Mouse (Mus musculus) heart, embryonic 11.5 days (tissue): Measurements from ENCODE around the gene Lalba. TPM values are rescaled to one million over a fixed set of nuclear protein-coding genes. Genes with fewer than 3 reads are reported as not detected.
"Not testable (repeated sequence)": the region's sequence is repeated elsewhere in the genome, so short reads cannot be mapped to it uniquely, and the experiment has no call there.

Source experiments
- ATAC-seq: fragments of 200-750 bp; cut with Nextera tagmentation; replicated peaks from 2 replicates; pipeline ENCODE4 v1.8.0; 2017; ENCODE audit warnings: moderate library complexity; ENCODE audit not compliant: insufficient number of reproducible peaks, low FRiP score, low TSS enrichment
- H3K27ac ChIP-seq: fragments of 300-500 bp; sonication (generic); 2 replicates; pipeline ENCODE4 v1.5.1; 2014; ENCODE audit warnings: mild to moderate bottlenecking, low read depth, low read length
- H3K27me3 ChIP-seq: fragments of 300-500 bp; sonication (generic); 2 replicates; pipeline ENCODE4 v1.6.1; 2014; ENCODE audit warnings: mild to moderate bottlenecking, low read length, mixed read lengths; ENCODE audit not compliant: control insufficient read depth, insufficient read depth
- H3K36me3 ChIP-seq: fragments of 300-500 bp; sonication (generic); 2 replicates; pipeline ENCODE4 v1.6.1; 2014; ENCODE audit warnings: mild to moderate bottlenecking, low read length, moderate library complexity, mixed read lengths; ENCODE audit not compliant: control insufficient read depth, insufficient read depth
- H3K4me1 ChIP-seq: fragments of 300-500 bp; sonication (generic); 2 replicates; pipeline ENCODE4 v1.6.1; 2014; ENCODE audit warnings: low read length; ENCODE audit not compliant: control insufficient read depth, insufficient read depth
- H3K4me2 ChIP-seq: fragments of 300-500 bp; sonication (generic); 2 replicates; pipeline ENCODE4 v1.6.1; 2014; ENCODE audit warnings: mild to moderate bottlenecking, moderate library complexity
- H3K4me3 ChIP-seq: fragments of 300-500 bp; sonication (generic); 2 replicates; pipeline ENCODE4 v1.5.1; 2014; ENCODE audit warnings: low read depth, low read length
- H3K9ac ChIP-seq: fragments of 300-500 bp; sonication (generic); 2 replicates; pipeline ENCODE4 v1.6.1; 2014; ENCODE audit warnings: mild to moderate bottlenecking, low read depth, low read length, moderate library complexity
- H3K9me3 ChIP-seq: fragments of 300-500 bp; sonication (generic); replicated peaks from 2 replicates; pipeline ENCODE4 v1.6.1; 2016; ENCODE audit warnings: low read length; ENCODE audit not compliant: control insufficient read depth
- WGBS: fragments of 180-500 bp; shearing (Covaris S2); extraction: QIAGEN DNeasy Blood & Tissue Kit; methylation state at CpG from one replicate; pipeline ENCODE4 v1.1.7; 2014; ENCODE audit not compliant: insufficient replicate concordance; 5-methylcytosine and 5-hydroxymethylcytosine counted together
- microRNA-seq: library from miRNA; unstranded; fragments of <30 nt; microRNA quantifications from one replicate; pipeline ENCODE4, GENCODE M21; 2016; ENCODE audit warnings: borderline number of aligned reads
- polyA plus RNA-seq: library from polyadenylated mRNA; unstranded; fragments of >200 nt; fragmentation: Nextera tagmentation; extraction: Ambion mirVana; gene quantifications from 2 replicates; pipeline ENCODE4 v1.2.1, GENCODE M21; 2014

Lalba gene
- polyA plus RNA-seq, 1 experiment from 2014 or later: not detected

- 72% methylated on average over 5 of the region's 5 CpGs for WGBS
- not testable (repeated sequence) for H3K36me3 ChIP-seq, H3K4me1 ChIP-seq, H3K4me2 ChIP-seq, H3K9ac ChIP-seq, H3K9me3 ChIP-seq, H3K27me3 ChIP-seq, H3K27ac ChIP-seq, ATAC-seq, H3K4me3 ChIP-seq
Measured at GRCm38 (mm10) chr15:98430925-98431324, 51.6 kb downstream of the Lalba start, which contains the start of gene Olfr282. Olfr282 (plus strand) TSS chr15:98431225.

Small RNAs within 50 kb of the gene (microRNA-seq; reads per million reads assigned to microRNA genes)
- 1.3 reads per million, percentile 17 among the genes with 10 or more reads in this experiment for gene Mir1291

Other genes with a start within 250 kb of the Lalba start
- not detected in 2 replicates for gene Olfr286, start 248.3 kb downstream of the Lalba start, polyA plus RNA-seq
- not detected in 2 replicates for gene H1fnt, start 225.4 kb downstream of the Lalba start, polyA plus RNA-seq
- gene Zfp641, start 186.6 kb downstream of the Lalba start, polyA plus RNA-seq: 0.92 and 1.3 TPM in 2 replicates
- gene Olfr285, start 165.4 kb downstream of the Lalba start, polyA plus RNA-seq: not detected in 2 replicates
- not detected in 2 replicates for gene Olfr284, start 141.7 kb downstream of the Lalba start, polyA plus RNA-seq
- not detected in 2 replicates for gene Olfr283, start 101.8 kb downstream of the Lalba start, polyA plus RNA-seq
- gene Olfr282, start 51.5 kb downstream of the Lalba start, polyA plus RNA-seq: not detected in 2 replicates
- gene Olfr281, start 30.1 kb downstream of the Lalba start, polyA plus RNA-seq: not detected in 2 replicates
- not detected in 2 replicates for gene OR5BS1P, start 12.8 kb downstream of the Lalba start, polyA plus RNA-seq
- gene Olfr279, start 9.7 kb upstream of the Lalba start, polyA plus RNA-seq: not detected in 2 replicates
- gene Kansl2, start 51.5 kb upstream of the Lalba start, polyA plus RNA-seq: 75.9 and 77.5 TPM in 2 replicates
- 38.1 and 42.3 TPM in 2 replicates for gene Ccnt1, start 88.2 kb upstream of the Lalba start, polyA plus RNA-seq
- gene 4930415O20Rik, start 88.3 kb upstream of the Lalba start, polyA plus RNA-seq: 0.73 and 1.0 TPM in 2 replicates
- 24.5 and 34.8 TPM in 2 replicates for gene Adcy6, start 127.4 kb upstream of the Lalba start, polyA plus RNA-seq
- 9.8 and 9.9 TPM in 2 replicates for gene Cacnb3, start 148.1 kb upstream of the Lalba start, polyA plus RNA-seq
- 11.2 and 19.6 TPM in 2 replicates for gene Ddx23, start 180.2 kb upstream of the Lalba start, polyA plus RNA-seq
- 1.2 and 1.6 TPM in 2 replicates for gene Rnd1, start 194.7 kb upstream of the Lalba start, polyA plus RNA-seq
- gene Ccdc65, start 225.5 kb upstream of the Lalba start, polyA plus RNA-seq: 0.23 and 0.37 TPM in 2 replicates
- gene Fkbp11, start 245.5 kb upstream of the Lalba start, polyA plus RNA-seq: 20.4 and 21.1 TPM in 2 replicates